In the genomic region with DNA sequence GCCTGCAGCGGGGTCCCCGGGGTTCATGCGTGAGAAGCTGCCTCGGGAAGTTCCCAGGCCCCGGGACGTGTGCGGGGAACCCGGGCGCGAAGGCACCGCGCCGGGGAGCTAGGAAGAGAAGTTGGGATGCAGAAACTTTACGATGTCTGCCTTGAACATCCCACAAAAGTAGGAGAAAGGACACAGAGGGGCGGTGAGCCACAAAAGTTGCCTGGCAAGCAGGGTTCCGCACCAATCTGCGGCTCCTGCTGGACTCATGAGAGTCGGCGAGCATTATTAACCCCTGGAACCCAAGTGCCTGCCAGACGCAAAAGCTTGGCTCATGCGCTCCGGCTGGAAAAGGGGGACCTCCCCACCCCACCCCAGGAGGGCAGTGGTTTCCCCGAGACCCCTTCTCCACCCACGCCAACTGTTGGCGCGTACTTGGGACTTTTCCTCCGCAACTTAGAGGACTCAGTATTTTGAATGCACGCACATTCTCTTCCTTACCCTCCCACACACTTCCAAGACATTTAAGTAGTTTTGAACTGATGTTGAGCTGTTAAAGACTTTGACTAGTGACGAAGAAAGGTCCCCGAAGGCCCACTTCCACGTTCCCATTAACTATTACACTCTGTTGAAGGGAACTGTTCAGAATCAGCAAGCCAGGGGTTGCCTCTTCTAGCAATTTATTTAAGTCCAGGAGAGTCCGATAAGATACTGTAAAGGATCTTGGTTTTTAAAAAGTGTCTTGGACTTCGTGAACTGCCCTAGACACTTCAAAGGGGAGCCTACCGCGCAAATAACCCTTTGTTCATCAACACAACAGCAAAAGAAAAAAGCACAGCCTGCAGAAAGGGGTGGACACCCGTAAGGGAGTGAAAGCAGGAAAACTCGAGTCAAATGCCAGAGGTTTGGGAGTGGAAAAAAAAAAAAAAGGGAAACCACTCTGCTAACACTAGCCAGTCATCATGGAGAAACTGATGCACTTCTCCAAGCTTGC, we compare ENCODE assay signal across 8 mouse cellular contexts. TPM values are rescaled to one million over a fixed set of nuclear protein-coding genes. Genes with fewer than 3 reads are reported as not detected.
DNase-seq lines count a peak whose midpoint lies in the region; ATAC-seq and TF ChIP-seq lines count a peak whose summit lies in the region.

No protein-coding gene starts in this region.

- WGBS in forebrain, embryonic 14.5 days: under 1% methylated on average over 37 of the region's 37 CpGs
- WGBS in kidney, embryonic 14.5 days: under 1% methylated on average over 37 of the region's 37 CpGs
- WGBS in midbrain, postnatal 0 days: 2% methylated on average over 37 of the region's 37 CpGs

- H3K4me1 ChIP-seq in forebrain, embryonic 14.5 days (ENCODE audit: control insufficient read depth, insufficient read depth, low read length): peaks cover 14% of the 10 kb centered on the region
- H3K4me1 ChIP-seq in kidney, embryonic 14.5 days (ENCODE audit: control insufficient read depth, insufficient read depth, low read length): peaks cover 17% of the 10 kb centered on the region
- peaks cover 10% of the 10 kb centered on the region for H3K4me1 ChIP-seq in midbrain, postnatal 0 days (ENCODE audit: insufficient read depth, low read length)

- DNase-seq in left cerebral cortex, postnatal 4 days: peak; percentile 48
- no peak for DNase-seq in left cerebral cortex, postnatal 25 days (ENCODE audit: low spot score in 2 of 2)
- peak; percentile 65 for DNase-seq in adipocyte (ENCODE audit: low spot score)
- no peak for DNase-seq in forebrain, embryonic 14.5 days (ENCODE audit: low spot score)
- DNase-seq in midbrain, postnatal 0 days (ENCODE audit: low spot score): peak; percentile 52
- DNase-seq in layer of hippocampus, postnatal 10 days (ENCODE audit: low spot score in 2 of 2): no peak
- DNase-seq in adrenal gland, adult 2 months: no peak

- H3K4me2 ChIP-seq in forebrain, embryonic 14.5 days (ENCODE audit: low read length): peak overlapping the region; percentile 64
- H3K4me2 ChIP-seq in kidney, embryonic 14.5 days (replicated peaks; ENCODE audit: low read depth, low read length): peak overlapping the region; percentile 86
- peak overlapping the region; percentile 65 for H3K4me2 ChIP-seq in midbrain, postnatal 0 days (ENCODE audit: low read depth, low read length, poor library complexity, severe bottlenecking)

- no peaks in the 10 kb centered on the region for H3K36me3 ChIP-seq in forebrain, embryonic 14.5 days (ENCODE audit: control insufficient read depth, insufficient read depth, low read length)
- H3K36me3 ChIP-seq in kidney, embryonic 14.5 days (ENCODE audit: control insufficient read depth, insufficient read depth, low read length): no peaks in the 10 kb centered on the region; the same call in 1 of the 2 replicates
- H3K36me3 ChIP-seq in midbrain, postnatal 0 days (ENCODE audit: insufficient read depth, low read length): no peaks in the 10 kb centered on the region

- 0 out of 2 replicates have a peak, but pooled peaks have one; percentile 11 for TF ChIP-seq CTCF in midbrain, postnatal 0 days (IDR thresholded peaks at IDR 0.05)

- peak overlapping the region; percentile 90 for H3K9ac ChIP-seq in forebrain, embryonic 14.5 days (ENCODE audit: low read length)
- H3K9ac ChIP-seq in kidney, embryonic 14.5 days (ENCODE audit: low read depth, low read length): peak overlapping the region; percentile 94
- H3K9ac ChIP-seq in midbrain, postnatal 0 days (replicated peaks; ENCODE audit: low read length, poor library complexity, severe bottlenecking): peak overlapping the region; percentile 70

- H3K4me3 ChIP-seq in forebrain, embryonic 14.5 days (ENCODE audit: low read depth, low read length): peak overlapping the region; percentile 77
- H3K4me3 ChIP-seq in kidney, embryonic 14.5 days (ENCODE audit: low read length): peak overlapping the region; percentile 80
- peak overlapping the region; percentile 88 for H3K4me3 ChIP-seq in midbrain, postnatal 0 days (ENCODE audit: low read depth, low read length)

- peak; percentile 49 for ATAC-seq in forebrain, embryonic 14.5 days
- peak; percentile 38 for ATAC-seq in kidney, embryonic 14.5 days (ENCODE audit: low FRiP score, low TSS enrichment)
- peak; percentile 42; the same call in 1 of the 2 replicates for ATAC-seq in midbrain, postnatal 0 days (ENCODE audit: low FRiP score)

- peak overlapping the region; percentile 93 for H3K27ac ChIP-seq in forebrain, embryonic 14.5 days (ENCODE audit: low read depth, low read length)
- H3K27ac ChIP-seq in kidney, embryonic 14.5 days (ENCODE audit: low read depth, low read length): peak overlapping the region; percentile 93
- peak overlapping the region; percentile 86; the same call in 1 of the 2 replicates for H3K27ac ChIP-seq in midbrain, postnatal 0 days (ENCODE audit: low read depth, low read length)

- H3K9me3 ChIP-seq in forebrain, embryonic 14.5 days (replicated peaks; ENCODE audit: control insufficient read depth, low read length): no peaks in the 10 kb centered on the region
- H3K9me3 ChIP-seq in kidney, embryonic 14.5 days (ENCODE audit: control insufficient read depth, low read length): no peaks in the 10 kb centered on the region
- no peaks in the 10 kb centered on the region for H3K9me3 ChIP-seq in midbrain, postnatal 0 days (ENCODE audit: low read length)

- no peaks in the 10 kb centered on the region for H3K27me3 ChIP-seq in forebrain, embryonic 14.5 days (replicated peaks; ENCODE audit: control insufficient read depth, insufficient read depth, low read length)
- no peaks in the 10 kb centered on the region for H3K27me3 ChIP-seq in kidney, embryonic 14.5 days (ENCODE audit: control insufficient read depth, insufficient read depth, low read length)
- no peaks in the 10 kb centered on the region for H3K27me3 ChIP-seq in midbrain, postnatal 0 days (ENCODE audit: insufficient read depth, low read length)

- intact Hi-C loops in left cerebral cortex, postnatal 4 days (cut with DNase I): loop anchor here (10.0 kb wide), 1 partner anchor 106 kb away; no protein-coding TSS in a partner anchor
- intact Hi-C loops in left cerebral cortex, postnatal 25 days (cut with DNase I): loop anchor here (2.0 kb wide), 1 partner anchor 34 kb away; no protein-coding TSS in a partner anchor

RNA-seq across cellular contexts. Expression of gene Fermt2, which starts 0.7 kb away (rescaled TPM):
- total RNA-seq in left cerebral cortex, postnatal 4 days (2021): 10 to 100 TPM; 72.8 to 77.2 TPM
- 100 to 1,000 TPM in 1 of 2 experiments, 10 to 100 TPM in 1; 92.3 to 105 TPM for total RNA-seq in left cerebral cortex, postnatal 25 days (2021)
- polyA plus RNA-seq in forebrain, embryonic 14.5 days (2014; fragmentation: Nextera tagmentation; extraction: Ambion mirVana): 55.4 and 68.4 TPM in 2 replicates
- 147 and 172 TPM in 2 replicates for polyA plus RNA-seq in kidney, embryonic 14.5 days (2014; fragmentation: Nextera tagmentation; extraction: Ambion mirVana)
- total RNA-seq in midbrain, postnatal 0 days (2014; rRNA removed): 26.4 and 29.0 TPM in 2 replicates
- 66.7 and 70.0 TPM in 2 replicates for polyA plus RNA-seq in midbrain, postnatal 0 days (2015; fragmentation: Nextera tagmentation; extraction: Ambion mirVana)
- 100 to 1,000 TPM in 1 of 2 experiments, 10 to 100 TPM in 1; 90.8 to 117 TPM for total RNA-seq in layer of hippocampus, postnatal 10 days (2021)
- 100 to 1,000 TPM in 1 of 2 experiments, 10 to 100 TPM in 1; 77.1 to 114 TPM for total RNA-seq in adrenal gland, adult 2 months (2021)
- 11.5 and 12.5 TPM in 2 replicates for polyA plus RNA-seq in adrenal gland, adult 2 months (2012; rRNA removed)

Comparison
In these comparisons a context has a peak if more than half of its experiments do, and no peak if none do; other contexts are left out.
1. DNase-seq: peak in left cerebral cortex, postnatal 4 days (single experiment), adipocyte (single experiment) and midbrain, postnatal 0 days (single experiment); none in left cerebral cortex, postnatal 25 days (0 of 2), forebrain, embryonic 14.5 days (single experiment), layer of hippocampus, postnatal 10 days (0 of 2) and adrenal gland, adult 2 months (single experiment).
2. Peak in every context shown above with its lines, with median percentiles within 50 percentile points of each other: ATAC-seq, H3K27ac ChIP-seq, H3K4me2 ChIP-seq, H3K4me3 ChIP-seq and H3K9ac ChIP-seq.